ENCODE assay signal across 10 mouse cellular contexts in the genomic region with DNA sequence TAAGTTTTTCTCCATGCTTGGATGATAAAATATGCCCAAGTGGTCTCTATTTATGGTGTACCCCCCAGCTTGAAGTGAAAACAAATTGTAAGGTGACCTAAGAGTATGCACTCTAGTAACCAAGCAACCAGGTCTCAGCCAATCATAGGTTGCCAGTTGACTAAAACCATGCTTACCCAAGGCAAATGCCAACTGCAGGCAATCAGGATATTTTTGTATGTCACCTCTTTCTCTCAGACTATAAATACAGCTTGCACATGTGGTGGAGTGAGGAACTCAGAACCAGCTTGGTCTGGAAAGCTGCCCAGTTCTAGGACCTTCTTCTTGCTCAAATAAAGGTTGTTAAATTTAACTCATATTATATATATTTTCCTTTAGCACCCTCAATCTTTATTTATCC.
A peak's percentile ranks its signal among the peaks of the same experiment; 100 is the strongest.
DNase-seq lines count a peak whose midpoint lies in the region.
"Had no signal": no experiment of that assay in that cellular context is flagged by ENCODE, and none has a peak within 500 bp of the region (broad histone marks: within the 10 kb centered on the region; RNA-seq: fewer than 3 reads in every experiment).

No protein-coding gene starts in this region.

- intact Hi-C loops in left cerebral cortex, postnatal 10 days (cut with DNase I): no loop called here
- intact Hi-C loops in left cerebral cortex, postnatal 4 days (cut with DNase I): no loop called here
- intact Hi-C loops in left cerebral cortex, postnatal 14 days (cut with DNase I): no loop called here

- DNase-seq in gastrocnemius, adult 18-20 months (ENCODE audit: low spot score): peak; percentile 53
- no peak for DNase-seq in gastrocnemius, postnatal 4 days (ENCODE audit: low spot score in 2 of 2)
- peak; percentile 9 to 24 for DNase-seq in left cerebral cortex, postnatal 10 days (ENCODE audit: extremely low spot score in 1 of 2, low spot score in 2 of 2)
- DNase-seq in left cerebral cortex, postnatal 4 days: no peak
- peak; percentile 26 to 42 for DNase-seq in left cerebral cortex, postnatal 14 days (ENCODE audit: low spot score in 2 of 2)
- no peak for DNase-seq in neural tube, embryonic 10.5 days (ENCODE audit: extremely low spot score, low spot score)
- DNase-seq in kidney, adult 11 months: no peak
- DNase-seq: adrenal gland, postnatal 36 days; cerebellum, postnatal 10 days; thymus, postnatal 36 days had no signal

Comparison
In these comparisons a context has a peak if more than half of its experiments do, and no peak if none do; other contexts are left out.
1. DNase-seq: peak in gastrocnemius, adult 18-20 months (single experiment), left cerebral cortex, postnatal 10 days (2 of 2) and left cerebral cortex, postnatal 14 days (2 of 2); none in gastrocnemius, postnatal 4 days (0 of 2), left cerebral cortex, postnatal 4 days (single experiment), neural tube, embryonic 10.5 days (single experiment) and kidney, adult 11 months (single experiment).